Mouse (Mus musculus) embryonic facial prominence, embryonic 15.5 days (tissue): Measurements from ENCODE around the gene Spats1. TPM values are rescaled to one million over a fixed set of nuclear protein-coding genes. Genes with fewer than 3 reads are reported as not detected.

ENCODE experiments used
- ATAC-seq: fragments of 200-750 bp; cut with Nextera tagmentation; 2 replicates; pipeline ENCODE4 v1.8.0; 2017; ENCODE audit warnings: low read depth, moderate TSS enrichment; ENCODE audit not compliant: insufficient number of reproducible peaks, low FRiP score, low TSS enrichment
- H3K27ac ChIP-seq: fragments of 300-500 bp; sonication (generic); replicated peaks from 2 replicates; pipeline ENCODE4 v1.5.1; 2015; ENCODE audit warnings: mild to moderate bottlenecking, inconsistent platforms
- H3K27me3 ChIP-seq: fragments of 300-500 bp; sonication (generic); 2 replicates; pipeline ENCODE4 v1.6.1; 2015; ENCODE audit warnings: inconsistent platforms
- H3K36me3 ChIP-seq: fragments of 300-500 bp; sonication (generic); 2 replicates; pipeline ENCODE4 v1.6.1; 2015; ENCODE audit warnings: mild to moderate bottlenecking, inconsistent platforms
- H3K4me1 ChIP-seq: fragments of 300-500 bp; sonication (generic); 2 replicates; pipeline ENCODE4 v1.6.1; 2015; ENCODE audit warnings: inconsistent platforms
- H3K4me2 ChIP-seq: fragments of 300-500 bp; sonication (generic); replicated peaks from 2 replicates; pipeline ENCODE4 v1.6.1; 2015; ENCODE audit warnings: mild to moderate bottlenecking, inconsistent platforms
- H3K4me3 ChIP-seq: fragments of 300-500 bp; sonication (generic); replicated peaks from 2 replicates; pipeline ENCODE4 v1.5.1; 2015; ENCODE audit warnings: mild to moderate bottlenecking, inconsistent platforms
- H3K9ac ChIP-seq: fragments of 300-500 bp; sonication (generic); 2 replicates; pipeline ENCODE4 v1.6.1; 2015; ENCODE audit warnings: inconsistent platforms
- H3K9me3 ChIP-seq: fragments of 300-500 bp; sonication (generic); replicated peaks from 2 replicates; pipeline ENCODE4 v1.6.1; 2016; ENCODE audit warnings: inconsistent platforms
- WGBS: fragments of 180-500 bp; shearing (Covaris S2); methylation state at CpG from one replicate; pipeline ENCODE4 v1.1.7; 2015; 5-methylcytosine and 5-hydroxymethylcytosine counted together
- polyA plus RNA-seq: library from polyadenylated mRNA; unstranded; fragments of >200 nt; fragmentation: Nextera tagmentation; extraction: Ambion mirVana; gene quantifications from 2 replicates; pipeline ENCODE4 v1.2.1, GENCODE M21; 2015

Gene Spats1
- polyA plus RNA-seq, 1 experiment from 2014 or later: 0.81 TPM

DNA sequence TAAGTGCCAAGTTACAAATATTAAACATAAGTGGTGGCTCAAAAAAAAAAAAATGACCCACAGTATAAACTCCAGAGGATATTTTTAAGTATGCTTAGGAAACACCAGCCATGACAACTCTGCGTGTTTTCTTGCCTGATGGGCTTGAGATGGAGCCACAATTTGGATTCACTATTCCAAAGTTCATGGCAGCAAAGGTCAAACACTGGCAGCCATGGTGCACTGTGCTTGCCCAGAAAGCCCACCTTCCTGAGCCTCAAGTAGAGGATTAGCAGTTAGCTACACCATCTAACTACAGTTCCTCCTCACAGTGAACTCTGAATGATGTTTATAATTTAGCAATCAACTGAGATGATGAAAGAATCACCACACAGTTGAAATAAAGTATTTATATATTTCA lies 73.1 kb downstream of the Spats1 start:
- Histone ChIP-seq H3K27me3 (no peaks in the 10 kb centered on the region), H3K9me3 (no peaks in the 10 kb centered on the region), H3K36me3 (peaks cover 41% of the 10 kb centered on the region), H3K9ac (no peak overlapping the region), H3K27ac (no peak overlapping the region), H3K4me3 (no peak overlapping the region), H3K4me2 (no peak overlapping the region), H3K4me1 (peaks cover 4% of the 10 kb centered on the region)
- no peak for ATAC-seq
- 94% methylated on average over 1 of the region's 1 CpGs for WGBS

- WGBS: 87% methylated on average over 5 of the region's 5 CpGs
- Histone ChIP-seq H3K27me3 (no peaks in the 10 kb centered on the region), H3K36me3 (peaks cover 38% of the 10 kb centered on the region), H3K4me1 (peaks cover 4% of the 10 kb centered on the region), H3K4me3 (no peak overlapping the region), H3K27ac (no peak overlapping the region), H3K4me2 (no peak overlapping the region), H3K9ac (no peak overlapping the region), H3K9me3 (no peaks in the 10 kb centered on the region)
- no peak for ATAC-seq
Measured at GRCm38 (mm10) chr17:45401126-45401905, 73.9 kb downstream of the Spats1 start.

DNA sequence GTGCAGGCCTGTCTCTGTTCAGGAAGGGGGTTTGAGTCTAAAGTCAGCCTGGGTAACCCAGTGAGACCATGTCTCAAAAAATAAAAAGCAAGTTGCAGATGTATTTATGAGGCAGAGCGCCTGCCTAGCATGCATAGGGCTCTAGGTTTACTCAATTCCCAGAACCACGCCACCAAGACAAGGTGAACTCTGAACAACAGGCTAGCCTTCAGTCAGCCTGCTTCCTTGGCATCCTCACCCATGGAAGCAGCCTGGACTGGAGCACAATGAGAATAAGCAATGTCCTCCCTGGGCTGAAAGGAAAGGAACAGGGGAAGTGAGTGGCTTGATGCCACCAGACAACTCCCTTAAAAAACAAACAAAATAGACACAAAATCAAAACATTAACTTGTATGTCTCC lies 77.2 kb downstream of the Spats1 start:
- peaks cover 25% of the 10 kb centered on the region; the same call in 1 of the 2 replicates for H3K36me3 ChIP-seq
- H3K27me3 ChIP-seq: no peaks in the 10 kb centered on the region
- H3K4me2 ChIP-seq: no peak overlapping the region
- ATAC-seq: no peak
- no peaks in the 10 kb centered on the region for H3K9me3 ChIP-seq
- 90% methylated on average over 2 of the region's 2 CpGs for WGBS
- no peak overlapping the region for H3K9ac ChIP-seq
- H3K4me1 ChIP-seq: peaks cover 4% of the 10 kb centered on the region
- no peak overlapping the region for H3K4me3 ChIP-seq
- H3K27ac ChIP-seq: no peak overlapping the region

DNA sequence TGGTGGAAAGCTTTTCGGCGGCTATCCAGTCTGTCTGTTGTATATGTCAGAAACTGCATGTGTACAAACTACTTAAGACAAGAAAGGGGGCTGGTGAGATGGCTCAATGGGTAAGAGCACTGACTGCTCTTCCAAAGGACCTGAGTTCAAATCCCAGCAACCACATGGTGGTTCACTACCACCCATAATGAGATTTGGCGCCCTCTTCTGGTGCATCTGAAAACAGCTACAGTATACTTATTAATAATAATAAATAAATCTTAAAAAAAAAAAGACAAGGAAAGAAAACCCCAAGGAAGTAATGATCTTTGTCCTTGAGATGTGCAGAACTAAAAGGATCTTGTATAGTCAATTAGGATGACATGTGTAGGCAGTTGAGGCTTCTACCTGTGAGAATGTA lies 77.7 kb downstream of the Spats1 start:
- Histone ChIP-seq H3K27me3 (no peaks in the 10 kb centered on the region), H3K27ac (no peak overlapping the region), H3K36me3 (peaks cover 30% of the 10 kb centered on the region; the same call in 1 of the 2 replicates), H3K9ac (no peak overlapping the region), H3K4me3 (no peak overlapping the region), H3K4me1 (no peaks in the 10 kb centered on the region), H3K4me2 (no peak overlapping the region), H3K9me3 (no peaks in the 10 kb centered on the region)
- no peak for ATAC-seq
- WGBS: 76% methylated on average over 3 of the region's 3 CpGs

GRCm38 (mm10) chr17:45394612-45395011 lies 80.6 kb downstream of the Spats1 start:
- Histone ChIP-seq H3K4me1 (no peaks in the 10 kb centered on the region), H3K9ac (no peak overlapping the region), H3K4me2 (no peak overlapping the region), H3K27me3 (no peaks in the 10 kb centered on the region), H3K4me3 (no peak overlapping the region), H3K9me3 (no peaks in the 10 kb centered on the region), H3K36me3 (peaks cover 47% of the 10 kb centered on the region), H3K27ac (no peak overlapping the region)
- WGBS: 55% methylated on average over 9 of the region's 9 CpGs
- ATAC-seq: no peak

DNA sequence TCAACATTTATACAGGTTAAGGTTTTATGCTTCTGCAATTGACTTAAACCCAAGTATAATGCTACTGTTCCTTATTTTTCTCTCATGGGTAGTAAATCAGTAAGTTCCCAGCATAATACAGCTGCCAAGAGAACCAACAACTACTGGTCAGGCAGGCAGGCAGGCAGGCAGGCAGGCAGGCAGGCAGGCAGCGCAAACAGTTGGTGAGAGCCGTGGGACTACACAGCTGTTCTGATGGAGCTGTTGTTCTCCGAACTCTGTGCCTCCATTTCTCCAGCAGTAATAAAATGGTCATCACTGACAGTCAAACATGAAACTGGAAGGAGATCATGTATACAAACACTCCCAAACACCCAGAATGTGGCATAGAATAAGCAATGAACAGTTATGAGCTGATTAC lies 81.5 kb downstream of the Spats1 start:
- Histone ChIP-seq H3K9me3 (no peaks in the 10 kb centered on the region), H3K4me3 (no peak overlapping the region), H3K9ac (no peak overlapping the region), H3K36me3 (peaks cover 47% of the 10 kb centered on the region), H3K4me1 (no peaks in the 10 kb centered on the region), H3K27ac (no peak overlapping the region), H3K27me3 (no peaks in the 10 kb centered on the region), H3K4me2 (no peak overlapping the region)
- 83% methylated on average over 3 of the region's 3 CpGs for WGBS
- no peak for ATAC-seq

Other genes with a start within 250 kb of the Spats1 start
- 56.4 and 65.7 TPM in 2 replicates for gene Cdc5l, start 41.7 kb downstream of the Spats1 start, polyA plus RNA-seq
- gene Aars2, start 31.4 kb upstream of the Spats1 start, polyA plus RNA-seq: 15.8 and 16.6 TPM in 2 replicates
- 3.2 and 6.2 TPM in 2 replicates for gene Tcte1, start 48.0 kb upstream of the Spats1 start, polyA plus RNA-seq
- 3.9 and 4.7 TPM in 2 replicates for gene Tmem151b, start 74.3 kb upstream of the Spats1 start, polyA plus RNA-seq
- 5.5 and 6.3 TPM in 2 replicates for gene Nfkbie, start 80.3 kb upstream of the Spats1 start, polyA plus RNA-seq
- gene Slc35b2, start 88.5 kb upstream of the Spats1 start, polyA plus RNA-seq: 133 and 139 TPM in 2 replicates
- gene Hsp90ab1, start 97.9 kb upstream of the Spats1 start, polyA plus RNA-seq: 1,563 and 1,577 TPM in 2 replicates
- gene Slc29a1, start 124.2 kb upstream of the Spats1 start, polyA plus RNA-seq: 92.7 and 99.7 TPM in 2 replicates
- 29.9 and 41.1 TPM in 2 replicates for gene Mymx, start 126.7 kb upstream of the Spats1 start, polyA plus RNA-seq
- 0.71 and 0.77 TPM in 2 replicates for gene Capn11, start 183.9 kb upstream of the Spats1 start, polyA plus RNA-seq
- gene Mrpl14, start 210.9 kb upstream of the Spats1 start, polyA plus RNA-seq: 157 and 165 TPM in 2 replicates
- gene Tmem63b, start 211.5 kb upstream of the Spats1 start, polyA plus RNA-seq: 45.8 and 52.4 TPM in 2 replicates